Mouse (Mus musculus) heart, embryonic 12.5 days (tissue): ENCODE data around the gene Klra10. TPM values are rescaled to one million over a fixed set of nuclear protein-coding genes. Genes with fewer than 3 reads are reported as not detected.
"Not testable (repeated sequence)": the region's sequence is repeated elsewhere in the genome, so short reads cannot be mapped to it uniquely, and the experiment has no call there.

Experiments
- ATAC-seq: fragments of 200-750 bp; cut with Nextera tagmentation; 2 replicates; pipeline ENCODE4 v1.8.0; 2017; ENCODE audit warnings: moderate TSS enrichment, moderate library complexity; ENCODE audit not compliant: insufficient number of reproducible peaks, low FRiP score
- H3K27ac ChIP-seq: fragments of 300-500 bp; sonication (generic); 2 replicates; pipeline ENCODE4 v1.5.1; 2016; ENCODE audit warnings: mild to moderate bottlenecking, moderate library complexity; ENCODE audit not compliant: poor library complexity, severe bottlenecking
- H3K27me3 ChIP-seq: fragments of 300-500 bp; sonication (generic); replicated peaks from 2 replicates; pipeline ENCODE4 v1.6.1; 2016; ENCODE audit warnings: mild to moderate bottlenecking, moderate library complexity
- H3K36me3 ChIP-seq: fragments of 300-500 bp; sonication (generic); 2 replicates; pipeline ENCODE4 v1.6.1; 2016; ENCODE audit warnings: mild to moderate bottlenecking, moderate library complexity
- H3K4me1 ChIP-seq: fragments of 300-500 bp; sonication (generic); replicated peaks from 2 replicates; pipeline ENCODE4 v1.6.1; 2016; ENCODE audit warnings: mild to moderate bottlenecking
- H3K4me2 ChIP-seq: fragments of 300-500 bp; sonication (generic); 2 replicates; pipeline ENCODE4 v1.6.1; 2016; ENCODE audit warnings: mild to moderate bottlenecking, moderate library complexity
- H3K4me3 ChIP-seq: fragments of 300-500 bp; sonication (generic); 2 replicates; pipeline ENCODE4 v1.5.1; 2016; ENCODE audit warnings: mild to moderate bottlenecking
- H3K9ac ChIP-seq: fragments of 300-500 bp; sonication (generic); 2 replicates; pipeline ENCODE4 v1.6.1; 2016; ENCODE audit warnings: mild to moderate bottlenecking, moderate library complexity
- H3K9me3 ChIP-seq: fragments of 300-500 bp; sonication (generic); replicated peaks from 2 replicates; pipeline ENCODE4 v1.6.1; 2016; ENCODE audit warnings: mild to moderate bottlenecking, moderate library complexity
- WGBS: fragments of 180-500 bp; shearing (Covaris S2); methylation state at CpG from one replicate; pipeline ENCODE4 v1.1.7; 2016; 5-methylcytosine and 5-hydroxymethylcytosine counted together
- polyA plus RNA-seq: library from polyadenylated mRNA; unstranded; fragments of >200 nt; fragmentation: Nextera tagmentation; extraction: Ambion mirVana; gene quantifications from 2 replicates; pipeline ENCODE4 v1.2.1, GENCODE M21; 2016

The Klra10 gene
- polyA plus RNA-seq = not detected in 2 replicates

- not testable (repeated sequence) for H3K36me3 ChIP-seq, H3K27ac ChIP-seq, H3K27me3 ChIP-seq, H3K4me1 ChIP-seq, H3K9ac ChIP-seq, ATAC-seq, H3K4me3 ChIP-seq, H3K9me3 ChIP-seq, H3K4me2 ChIP-seq
- 72% methylated on average over 1 of the region's 1 CpGs for WGBS
These were observed at the start of gene Klra10 for GRCm38 (mm10) chr6:130281828-130282227. TSS of gene Klra10 (minus strand) at chr6:130281928.

GRCm38 (mm10) chr6:130287984-130288649, 6.4 kb upstream of the Klra10 start:
- no peaks in the 10 kb centered on the region for H3K4me1 ChIP-seq
- no peak overlapping the region for H3K27ac ChIP-seq
- H3K4me3 ChIP-seq = no peak overlapping the region
- H3K9ac ChIP-seq = no peak overlapping the region
- H3K27me3 ChIP-seq = no peaks in the 10 kb centered on the region
- no peaks in the 10 kb centered on the region for H3K36me3 ChIP-seq
- H3K9me3 ChIP-seq = no peaks in the 10 kb centered on the region
- no peak for ATAC-seq
- H3K4me2 ChIP-seq = no peak overlapping the region

- 76% methylated on average over 2 of the region's 2 CpGs for WGBS
- H3K9me3 ChIP-seq = peaks cover 24% of the 10 kb centered on the region
- H3K4me2 ChIP-seq = no peak overlapping the region
- no peaks in the 10 kb centered on the region for H3K4me1 ChIP-seq
- H3K9ac ChIP-seq = no peak overlapping the region
- H3K4me3 ChIP-seq = no peak overlapping the region
- H3K36me3 ChIP-seq = no peaks in the 10 kb centered on the region
- no peaks in the 10 kb centered on the region for H3K27me3 ChIP-seq
- ATAC-seq = no peak
- H3K27ac ChIP-seq = no peak overlapping the region
These were observed 26.4 kb downstream of the Klra10 start for GRCm38 (mm10) chr6:130255326-130255725.

- H3K4me1 ChIP-seq = no peaks in the 10 kb centered on the region
- no peak overlapping the region for H3K9ac ChIP-seq
- no peaks in the 10 kb centered on the region for H3K27me3 ChIP-seq
- H3K36me3 ChIP-seq = no peaks in the 10 kb centered on the region
- no peak overlapping the region for H3K4me2 ChIP-seq
- H3K9me3 ChIP-seq = 0 out of 2 replicates have a peak, but pooled peaks cover 10% of the 10 kb centered on the region
- no peak for ATAC-seq
- H3K27ac ChIP-seq = no peak overlapping the region
- H3K4me3 ChIP-seq = no peak overlapping the region
- WGBS = 65% methylated on average over 2 of the region's 2 CpGs
These were observed 44.2 kb downstream of the Klra10 start for GRCm38 (mm10) chr6:130237536-130237935.

GRCm38 (mm10) chr6:130236635-130237034, 45.1 kb downstream of the Klra10 start:
- H3K9ac ChIP-seq = no peak overlapping the region
- no peaks in the 10 kb centered on the region for H3K27me3 ChIP-seq
- H3K9me3 ChIP-seq = 0 out of 2 replicates have a peak, but pooled peaks cover 10% of the 10 kb centered on the region
- ATAC-seq = no peak
- H3K27ac ChIP-seq = no peak overlapping the region
- H3K4me2 ChIP-seq = no peak overlapping the region
- H3K4me3 ChIP-seq = no peak overlapping the region
- 34% methylated on average over 1 of the region's 1 CpGs for WGBS
- H3K4me1 ChIP-seq = no peaks in the 10 kb centered on the region
- H3K36me3 ChIP-seq = no peaks in the 10 kb centered on the region

- Histone ChIP-seq H3K9me3 (0 out of 2 replicates have a peak, but pooled peaks cover 7% of the 10 kb centered on the region), H3K27me3 (no peaks in the 10 kb centered on the region), H3K4me3 (no peak within 1 kb of the TSS), H3K4me1 (no peaks in the 10 kb centered on the region), H3K36me3 (no peaks in the 10 kb centered on the region), H3K9ac (no peak within 1 kb of the TSS), H3K4me2 (no peak within 1 kb of the TSS), H3K27ac (no peak within 1 kb of the TSS)
- no peak for ATAC-seq
These were observed 48.5 kb downstream of the Klra10 start, which contains the start of gene Klra7 for GRCm38 (mm10) chr6:130233222-130233621. TSS of gene Klra7 (minus strand) at chr6:130233322.

Other genes starting within 250 kb of the Klra10 start
- gene Klra4, start 214.7 kb downstream of the Klra10 start, polyA plus RNA-seq = not detected in 2 replicates
- not detected in 2 replicates for gene Klra8, start 152.0 kb downstream of the Klra10 start, polyA plus RNA-seq
- not detected in 2 replicates for gene Klra9, start 88.8 kb downstream of the Klra10 start, polyA plus RNA-seq
- gene Klra7, start 48.6 kb downstream of the Klra10 start, polyA plus RNA-seq = not detected in 2 replicates
- not detected in 2 replicates for gene Klra3, start 55.6 kb upstream of the Klra10 start, polyA plus RNA-seq
- not detected in 2 replicates for gene Klra1, start 104.9 kb upstream of the Klra10 start, polyA plus RNA-seq